In genomic region chr14:31191936-31192335, GRCm38 (mm10) we compare ENCODE assay signal across 21 mouse cellular contexts. TPM values are rescaled to one million over a fixed set of nuclear protein-coding genes. Genes with fewer than 3 reads are reported as not detected.
DNase-seq lines count a peak whose midpoint lies in the region; ATAC-seq and TF ChIP-seq lines count a peak whose summit lies in the region.
"Had no signal": no experiment of that assay in that cellular context is flagged by ENCODE, and none has a peak within 500 bp of the region (broad histone marks: within the 10 kb centered on the region; RNA-seq: fewer than 3 reads in every experiment).

No protein-coding gene starts in this region.

- H3K4me1 ChIP-seq in heart, postnatal 0 days (ENCODE audit: control insufficient read depth, insufficient read depth) = peaks cover 60% of the 10 kb centered on the region
- H3K4me1 ChIP-seq in lung, adult 2 months (ENCODE audit: control insufficient read depth, insufficient read depth, low read length) = peaks cover 17% of the 10 kb centered on the region

- no peak for TF ChIP-seq POLR2A in lung, adult 2 months (IDR thresholded peaks at IDR 0.05; ENCODE audit: borderline replicate concordance, extremely low read depth, low read depth, low read length)

- ATAC-seq in heart, postnatal 0 days (ENCODE audit: insufficient read depth, low read depth) = no peak
- no peak for ATAC-seq in megakaryocyte progenitor cell, adult 5-6 weeks (replicated peaks; ENCODE audit: poor library complexity)
- ATAC-seq: forebrain, embryonic 13.5 days had no signal

- TF ChIP-seq EP300 in heart, postnatal 0 days (IDR thresholded peaks at IDR 0.05; ENCODE audit: low read depth) = no peak

- DNase-seq in cerebellum, postnatal 10 days = peak; percentile 72 to 73
- DNase-seq in cerebellum, adult 9-10 months = no peak
- DNase-seq in heart, postnatal 0 days (ENCODE audit: low spot score) = no peak
- DNase-seq in heart, postnatal 36 days = no peak
- DNase-seq in lung, adult 2 months = peak; percentile 30
- DNase-seq in lung, postnatal 25 days (ENCODE audit: low spot score) = no peak
- DNase-seq in lung, postnatal 36 days = peak; percentile 67
- DNase-seq: embryo, embryonic 11 days; gastrocnemius, postnatal 25 days; kidney, adult 18-20 months; kidney, postnatal 10 days; layer of hippocampus, adult 9-11 months; right cerebral cortex, postnatal 25 days; thymus, postnatal 25 days had no signal

- no peaks in the 10 kb centered on the region for H3K27me3 ChIP-seq in heart, postnatal 0 days (ENCODE audit: control insufficient read depth, insufficient read depth, low read length)
- H3K27me3 ChIP-seq: embryonic facial prominence, embryonic 15.5 days; forebrain, embryonic 13.5 days; hindbrain, embryonic 15.5 days; midbrain, embryonic 12.5 days; neural tube, embryonic 15.5 days had no signal

- 9% methylated on average over 2 of the region's 2 CpGs for WGBS in heart, postnatal 0 days
- 39% methylated on average over 2 of the region's 2 CpGs for WGBS in lung, adult 2 months

- H3K4me2 ChIP-seq in heart, postnatal 0 days (ENCODE audit: low read depth, low read length) = no peak overlapping the region
- H3K4me2 ChIP-seq: embryonic facial prominence, embryonic 15.5 days; forebrain, embryonic 13.5 days; hindbrain, embryonic 15.5 days; midbrain, embryonic 12.5 days; neural tube, embryonic 15.5 days had no signal

- no peak overlapping the region for H3K4me3 ChIP-seq in heart, postnatal 0 days (ENCODE audit: low read depth, low read length)
- H3K4me3 ChIP-seq in lung, adult 2 months (replicated peaks; ENCODE audit: extremely low read depth, low read depth, low read length) = no peak overlapping the region
- H3K4me3 ChIP-seq: embryonic facial prominence, embryonic 15.5 days; forebrain, embryonic 13.5 days; hindbrain, embryonic 15.5 days; midbrain, embryonic 12.5 days; neural tube, embryonic 15.5 days had no signal

- H3K27ac ChIP-seq in heart, postnatal 0 days (ENCODE audit: low read depth) = peak overlapping the region; percentile 40; the same call in 1 of the 2 replicates
- H3K27ac ChIP-seq: embryonic facial prominence, embryonic 15.5 days; forebrain, embryonic 13.5 days; hindbrain, embryonic 15.5 days; midbrain, embryonic 12.5 days; neural tube, embryonic 15.5 days had no signal

- no peaks in the 10 kb centered on the region for H3K9me3 ChIP-seq in heart, postnatal 0 days (replicated peaks; ENCODE audit: control insufficient read depth, low read length)
- H3K9me3 ChIP-seq: embryonic facial prominence, embryonic 15.5 days; forebrain, embryonic 13.5 days; hindbrain, embryonic 15.5 days; midbrain, embryonic 12.5 days; neural tube, embryonic 15.5 days had no signal

- TF ChIP-seq CTCF in heart, postnatal 0 days (IDR thresholded peaks at IDR 0.05; ENCODE audit: low read depth) = no peak
- no peak for TF ChIP-seq CTCF in lung, adult 2 months (IDR thresholded peaks at IDR 0.05; ENCODE audit: insufficient read depth, low read length)

- peaks cover 63% of the 10 kb centered on the region for H3K36me3 ChIP-seq in heart, postnatal 0 days (replicated peaks; ENCODE audit: control insufficient read depth, insufficient read depth, low read length)

- H3K9ac ChIP-seq in heart, postnatal 0 days (replicated peaks; ENCODE audit: low read depth, low read length) = no peak overlapping the region
- H3K9ac ChIP-seq: embryonic facial prominence, embryonic 15.5 days; forebrain, embryonic 13.5 days; hindbrain, embryonic 15.5 days; midbrain, embryonic 12.5 days; neural tube, embryonic 15.5 days had no signal

- intact Hi-C loops in heart, postnatal 36 days (cut with DNase I) = no loop called here

RNA-seq across cellular contexts. Expression of gene Tnnc1, which starts 16.2 kb away (rescaled TPM):
- 2,939 and 3,145 TPM in 2 replicates for total RNA-seq in heart, postnatal 0 days (2014; rRNA removed; ENCODE audit: low replicate concordance)
- 7,680 and 7,748 TPM in 2 replicates for polyA plus RNA-seq in heart, postnatal 0 days (2015; fragmentation: Nextera tagmentation; extraction: Ambion mirVana)
- 1,000 to 10,000 TPM; 4,706 to 5,436 TPM for total RNA-seq in heart, postnatal 36 days (2021)
- 25.4 and 32.2 TPM in 2 replicates for polyA plus RNA-seq in lung, adult 2 months (2012; rRNA removed)
- 0.94 TPM in 1 of 2 replicates, not detected in the other for total RNA-seq in megakaryocyte progenitor cell, adult 5-6 weeks (2015)
- total RNA-seq in megakaryocyte progenitor cell, adult 5-6 weeks (2017) = 0.54 and 0.87 TPM in 2 replicates

RNA-seq across cellular contexts. Expression of gene Stab1, which starts 23.5 kb away (rescaled TPM):
- total RNA-seq in heart, postnatal 0 days (2014; rRNA removed; ENCODE audit: low replicate concordance) = 75.3 and 90.4 TPM in 2 replicates
- 24.0 and 25.4 TPM in 2 replicates for polyA plus RNA-seq in heart, postnatal 0 days (2015; fragmentation: Nextera tagmentation; extraction: Ambion mirVana)
- 10 to 100 TPM; 66.1 to 85.9 TPM for total RNA-seq in heart, postnatal 36 days (2021)
- polyA plus RNA-seq in lung, adult 2 months (2012; rRNA removed) = 114 and 136 TPM in 2 replicates
- 3.2 and 6.7 TPM in 2 replicates for total RNA-seq in megakaryocyte progenitor cell, adult 5-6 weeks (2015)
- total RNA-seq in megakaryocyte progenitor cell, adult 5-6 weeks (2017) = 0.44 and 0.87 TPM in 2 replicates

RNA-seq across cellular contexts. Expression of gene Nisch, which starts 24.8 kb away (rescaled TPM):
- total RNA-seq in heart, postnatal 0 days (2014; rRNA removed; ENCODE audit: low replicate concordance) = 292 and 338 TPM in 2 replicates
- 162 and 171 TPM in 2 replicates for polyA plus RNA-seq in heart, postnatal 0 days (2015; fragmentation: Nextera tagmentation; extraction: Ambion mirVana)
- total RNA-seq in heart, postnatal 36 days (2021) = 100 to 1,000 TPM; 128 to 143 TPM
- 412 and 458 TPM in 2 replicates for polyA plus RNA-seq in lung, adult 2 months (2012; rRNA removed)
- total RNA-seq in megakaryocyte progenitor cell, adult 5-6 weeks (2015) = 94.2 and 113 TPM in 2 replicates
- 69.7 and 88.2 TPM in 2 replicates for total RNA-seq in megakaryocyte progenitor cell, adult 5-6 weeks (2017)

RNA-seq across cellular contexts. Expression of gene Sema3g, which starts 25.7 kb away (rescaled TPM):
- total RNA-seq in heart, postnatal 0 days (2014; rRNA removed; ENCODE audit: low replicate concordance) = 4.4 and 12.7 TPM in 2 replicates
- 0.75 and 0.90 TPM in 2 replicates for polyA plus RNA-seq in heart, postnatal 0 days (2015; fragmentation: Nextera tagmentation; extraction: Ambion mirVana)
- 10 to 100 TPM; 14.2 to 18.3 TPM for total RNA-seq in heart, postnatal 36 days (2021)
- 95.9 and 109 TPM in 2 replicates for polyA plus RNA-seq in lung, adult 2 months (2012; rRNA removed)
- 0.02 TPM in 1 of 2 replicates, not detected in the other for total RNA-seq in megakaryocyte progenitor cell, adult 5-6 weeks (2015)
- 0.04 TPM in 1 of 2 replicates, not detected in the other for total RNA-seq in megakaryocyte progenitor cell, adult 5-6 weeks (2017)
- polyA plus RNA-seq: macrophage had no signal

RNA-seq across cellular contexts. Expression of gene Phf7, which starts 59.2 kb away (rescaled TPM):
- 2.1 and 7.4 TPM in 2 replicates for total RNA-seq in heart, postnatal 0 days (2014; rRNA removed; ENCODE audit: low replicate concordance)
- polyA plus RNA-seq in heart, postnatal 0 days (2015; fragmentation: Nextera tagmentation; extraction: Ambion mirVana) = 11.7 and 12.5 TPM in 2 replicates
- total RNA-seq in heart, postnatal 36 days (2021) = 1 to 10 TPM; 3.8 to 4.3 TPM
- polyA plus RNA-seq in lung, adult 2 months (2012; rRNA removed) = 4.8 and 5.4 TPM in 2 replicates
- 14.9 and 16.4 TPM in 2 replicates for total RNA-seq in megakaryocyte progenitor cell, adult 5-6 weeks (2015)
- 9.0 and 11.4 TPM in 2 replicates for total RNA-seq in megakaryocyte progenitor cell, adult 5-6 weeks (2017)

Comparison
In these comparisons a context has a peak if more than half of its experiments do, and no peak if none do; other contexts are left out.
1. DNase-seq: peak in cerebellum, postnatal 10 days (2 of 2), lung, adult 2 months (single experiment) and lung, postnatal 36 days (single experiment); none in cerebellum, adult 9-10 months (single experiment), heart, postnatal 0 days (single experiment), heart, postnatal 36 days (0 of 2) and lung, postnatal 25 days (single experiment).
2. RNA of gene Tnnc1, which starts 16.2 kb away (total RNA-seq): 4,706 to 5,436 TPM in heart, postnatal 36 days and 2,939 to 3,145 TPM in heart, postnatal 0 days; 0.54 to 0.94 TPM in megakaryocyte progenitor cell, adult 5-6 weeks; every median in the first group is over 1,000 times any median in the second.